Mouse (Mus musculus) gastrocnemius, postnatal 14 days (tissue): Measurements from ENCODE around the gene Map3k14. TPM values are rescaled to one million over a fixed set of nuclear protein-coding genes. Genes with fewer than 3 reads are reported as not detected.

Experiments used
- DNase-seq: peaks from one replicate; pipeline ENCODE4 v3.0.0; 2021; ENCODE audit warnings: mixed read lengths
- intact Hi-C: fragments of 180-260 bp; cut with DNase I; formaldehyde crosslinking; loops from one replicate; pipeline ENCODE4 v1.15.1; 2025; ENCODE audit warnings: low total_unique reads
- total RNA-seq, 2 experiments: library from RNA; stranded (reverse); gene quantifications; 2 replicates each; pipeline ENCODE4 v1.2.3; 2021

Gene Map3k14
- total RNA-seq, 2 experiments from 2014 or later: 2.2 to 2.3 TPM

DNA sequence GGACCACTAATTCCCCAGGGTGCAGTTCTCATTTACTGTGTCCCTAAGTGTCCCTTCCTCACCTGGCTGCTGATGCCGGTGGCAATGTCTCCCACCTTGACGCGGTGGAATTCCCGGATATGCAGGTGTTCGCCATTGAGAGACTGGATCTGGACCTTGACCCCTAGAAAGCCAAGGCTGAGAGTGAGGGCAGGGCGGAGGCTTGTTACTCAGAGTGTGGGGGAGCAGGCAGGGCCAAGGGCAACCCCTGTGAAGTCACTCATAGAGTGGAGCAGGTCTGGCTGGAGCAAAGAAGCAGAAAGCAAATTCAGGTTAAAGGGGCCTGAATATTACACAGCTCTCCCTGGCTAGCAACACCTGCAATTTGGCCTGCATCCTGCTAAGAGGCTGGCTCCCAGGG is 45.8 kb downstream of the Map3k14 start:
- intact Hi-C loops: no loop called here
- DNase-seq: no peak

DNA sequence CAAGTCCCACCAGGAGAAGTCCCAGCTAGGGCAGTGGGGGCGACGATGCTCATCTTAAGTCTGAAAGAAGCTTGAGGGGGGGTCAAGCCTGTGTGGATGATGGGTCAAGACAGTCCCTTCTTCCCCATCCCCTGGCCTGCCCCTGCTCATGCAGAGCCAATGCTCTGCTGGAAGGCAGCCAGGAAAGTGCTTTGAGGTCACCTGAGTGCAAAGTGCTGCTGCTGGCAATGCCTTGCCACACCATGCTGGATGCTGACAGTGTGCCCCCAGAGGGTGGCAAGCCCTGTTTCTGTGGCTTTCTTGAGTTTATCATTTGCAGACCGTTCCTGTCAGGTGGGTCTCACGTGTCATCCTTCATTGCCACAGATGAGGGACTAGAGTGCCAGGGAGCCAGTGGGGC is 47.3 kb downstream of the Map3k14 start:
- intact Hi-C loops: no loop called here
- no peak for DNase-seq

GRCm38 (mm10) chr11:103219259-103219658 is 48.0 kb downstream of the Map3k14 start:
- no peak for DNase-seq
- intact Hi-C loops: no loop called here

DNA sequence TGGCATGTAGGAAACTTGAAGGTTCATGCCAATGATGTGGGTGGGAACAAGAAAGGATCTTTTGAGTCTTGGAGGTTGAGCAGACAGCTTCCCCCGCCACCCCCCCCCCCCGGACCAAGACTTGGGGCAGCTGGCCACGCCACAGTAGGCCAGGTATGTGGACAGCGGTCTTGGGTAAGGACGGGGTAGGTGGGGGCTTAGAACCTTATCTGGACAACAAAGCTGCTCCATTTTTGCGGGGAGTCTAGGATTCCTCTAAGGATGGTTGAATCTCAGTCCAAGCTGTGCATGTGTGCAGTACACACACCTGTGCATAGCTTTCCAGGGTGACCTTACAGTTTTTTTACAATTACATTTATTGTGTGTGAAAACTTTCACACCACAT is 48.8 kb downstream of the Map3k14 start:
- DNase-seq: no peak
- intact Hi-C loops: no loop called here

DNA sequence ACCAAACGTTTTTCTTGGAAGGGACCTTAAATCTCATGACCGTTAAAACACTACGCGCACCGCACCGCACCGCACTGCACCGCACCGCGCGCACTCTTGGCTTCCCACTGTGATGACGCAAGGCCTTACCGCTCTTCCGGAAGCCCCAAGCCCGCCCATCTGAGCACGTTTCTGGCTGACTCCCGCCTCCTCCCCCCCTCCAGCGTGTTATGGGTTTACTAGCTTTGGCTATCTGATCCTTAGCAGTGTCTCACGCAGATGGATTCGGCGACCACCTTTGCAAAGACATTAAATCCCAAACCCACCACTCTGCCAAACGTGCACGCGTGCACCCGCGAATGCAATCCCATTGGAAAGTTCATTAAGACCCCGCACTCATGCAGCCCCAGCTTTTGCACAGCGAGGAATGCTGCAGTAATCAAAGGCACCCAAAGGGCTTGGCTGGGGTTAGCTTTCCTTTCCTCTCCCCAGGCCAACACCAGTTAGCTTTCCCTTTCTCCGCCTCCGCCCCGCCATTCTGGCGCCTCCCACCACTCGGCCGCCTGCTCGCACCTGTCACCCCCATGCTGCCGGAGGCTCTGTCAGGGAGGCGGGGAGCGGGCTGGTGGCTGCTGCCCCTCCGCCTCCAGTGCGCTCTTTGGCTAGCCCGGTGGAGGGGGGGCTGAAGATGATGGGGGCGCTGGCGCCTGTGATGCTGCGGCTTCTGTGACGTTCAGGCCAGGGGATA is 49.3 kb downstream of the Map3k14 start, which contains the start of gene Spata32:
TSS of gene Spata32 (minus strand) at position 643 of the 727 bp plus-strand sequence.
- intact Hi-C loops: no loop called here

DNA sequence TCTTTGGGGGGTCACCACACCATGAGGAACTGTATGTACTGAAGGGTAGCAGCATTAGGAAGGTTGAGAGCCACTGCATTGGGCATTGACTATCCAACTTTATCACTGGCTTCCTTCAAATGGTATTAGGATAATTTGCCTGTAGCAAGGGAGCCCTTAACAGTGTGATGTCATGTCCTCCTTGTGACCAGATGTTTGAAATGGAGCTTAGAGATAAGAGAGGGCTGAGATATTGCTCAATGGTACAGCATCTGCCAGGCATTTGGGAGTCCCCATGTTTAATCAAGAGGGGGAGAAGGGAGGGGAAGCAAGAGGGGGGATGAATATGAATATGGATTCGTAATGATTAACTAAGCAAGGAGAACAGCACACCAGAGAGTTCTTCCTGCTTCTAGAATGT is 51.9 kb downstream of the Map3k14 start:
- intact Hi-C loops: no loop called here
- no peak for DNase-seq

More for the DNA sequence above, 49.3 kb downstream of the Map3k14 start, which contains the start of gene Spata32:
- peak; percentile 67 for DNase-seq

- no peak for DNase-seq
- intact Hi-C loops: no loop called here
Observed at GRCm38 (mm10) chr11:103213712-103214111, 53.6 kb downstream of the Map3k14 start.

- no peak for DNase-seq
- intact Hi-C loops: no loop called here
Observed at GRCm38 (mm10) chr11:103210291-103210690, 57.0 kb downstream of the Map3k14 start.

GRCm38 (mm10) chr11:103208458-103208857 is 58.8 kb downstream of the Map3k14 start, which contains the start of gene 1700023F06Rik:
TSS of gene 1700023F06Rik (minus strand) at chr11:103208558.
- no peak for DNase-seq
- intact Hi-C loops: no loop called here

- no peak for DNase-seq
- intact Hi-C loops: no loop called here
Observed at GRCm38 (mm10) chr11:103206203-103206602, 61.1 kb downstream of the Map3k14 start.

GRCm38 (mm10) chr11:103202376-103202775 is 64.9 kb downstream of the Map3k14 start:
- intact Hi-C loops: no loop called here
- DNase-seq: no peak

DNA sequence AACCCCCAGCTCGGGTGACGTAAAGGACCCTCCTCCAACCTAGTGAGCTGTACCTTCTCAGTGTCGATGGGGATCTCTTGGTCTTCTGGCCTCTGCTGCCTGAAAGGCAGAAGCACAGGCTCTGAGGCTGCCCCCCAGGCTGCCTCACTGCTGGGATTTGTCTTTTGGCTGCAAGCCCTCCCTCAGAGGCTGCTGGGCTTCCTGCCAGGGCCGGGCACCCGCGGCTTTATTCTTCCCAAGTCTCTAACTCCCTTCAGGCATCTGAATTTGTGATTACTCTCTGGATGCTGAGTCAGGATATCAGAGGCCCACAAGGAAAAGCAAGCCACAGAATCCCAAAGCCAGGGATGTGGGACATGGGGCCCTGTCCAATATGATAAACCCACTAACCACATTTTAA is 65.6 kb downstream of the Map3k14 start:
- no peak for DNase-seq
- intact Hi-C loops: no loop called here

DNA sequence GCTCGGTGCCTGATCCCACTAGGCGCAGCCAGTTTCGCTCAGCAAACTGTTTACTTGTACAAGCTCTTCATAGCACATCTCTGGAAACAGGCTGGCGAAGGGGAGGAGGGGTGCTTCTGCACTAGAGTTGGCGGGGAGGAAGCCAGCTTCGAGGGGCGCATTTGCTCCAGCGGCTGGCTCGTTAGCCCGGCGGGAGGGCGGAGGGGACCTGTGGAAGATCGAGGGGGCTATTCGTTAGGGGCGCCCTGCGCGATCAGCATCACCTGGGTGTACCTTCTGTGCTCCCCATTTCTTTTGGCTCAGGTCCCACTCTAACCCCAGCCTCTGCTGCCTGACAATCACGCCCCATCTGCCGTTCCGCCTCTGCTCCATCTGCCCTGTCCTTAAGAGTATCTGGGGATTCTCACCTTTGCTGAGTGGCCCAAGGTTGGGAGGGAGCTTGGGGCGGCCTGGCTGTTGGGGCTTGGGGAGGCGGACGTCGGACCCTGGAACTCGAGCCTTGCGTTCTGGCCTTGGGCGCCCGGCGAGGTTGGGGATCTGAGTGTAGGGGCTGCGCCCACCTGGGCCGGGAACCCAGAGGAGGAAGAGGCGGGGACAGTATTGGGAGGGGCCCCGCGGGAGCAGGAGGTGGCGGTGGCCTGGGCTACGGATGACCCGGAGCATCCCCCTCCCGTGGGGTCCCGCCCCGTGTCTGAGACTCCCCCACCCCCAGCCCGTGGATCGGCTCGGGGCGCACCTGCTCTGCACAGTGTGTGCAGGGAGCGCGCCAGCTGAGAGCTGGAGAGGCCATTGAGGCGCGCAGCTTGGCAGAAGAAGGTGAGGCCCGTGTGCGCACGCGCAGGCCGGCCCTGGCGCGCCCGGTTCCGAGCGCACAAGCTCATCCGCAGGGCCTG is 68.1 kb downstream of the Map3k14 start:
- DNase-seq: peak; percentile 52
- intact Hi-C loops: no loop called here

DNA sequence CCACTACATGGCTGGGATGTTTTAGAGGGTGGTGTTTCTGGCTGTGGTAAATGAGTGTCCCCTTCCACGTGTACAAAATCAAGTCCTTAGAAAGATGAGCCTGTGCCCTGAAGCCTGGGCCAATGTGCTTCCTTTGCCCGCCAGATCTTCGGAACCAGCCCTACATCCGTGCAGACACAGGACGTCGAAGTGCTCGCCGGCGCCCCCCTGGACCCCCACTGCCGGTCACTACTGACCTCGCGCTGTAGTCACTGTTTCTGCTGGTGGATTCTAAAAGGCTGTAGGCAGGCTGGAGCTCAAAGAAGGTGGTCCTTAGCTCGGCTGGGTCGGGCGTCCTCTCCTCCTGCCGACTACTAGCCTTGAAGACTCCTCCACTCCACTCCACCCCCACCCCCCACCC is 68.9 kb downstream of the Map3k14 start:
- intact Hi-C loops: no loop called here
- no peak for DNase-seq

DNA sequence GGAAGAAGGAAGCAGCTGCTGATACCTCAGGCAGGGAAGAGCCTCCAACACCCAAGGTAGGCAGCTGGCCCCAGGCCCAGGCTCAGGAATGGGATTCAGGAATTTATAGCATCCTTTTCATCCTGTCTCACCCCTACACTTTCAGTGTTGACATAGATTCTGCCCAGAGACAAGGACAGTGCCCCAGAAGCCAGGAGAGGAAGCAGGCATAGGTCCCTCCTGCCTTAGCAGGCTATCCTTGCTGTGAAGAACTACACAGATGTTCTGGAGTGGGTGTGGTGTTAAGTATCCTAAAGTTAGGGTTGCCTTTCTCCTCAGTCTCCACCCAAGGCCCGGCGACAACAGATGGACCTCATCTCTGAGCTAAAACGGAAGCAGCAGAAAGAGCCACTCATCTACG is 69.9 kb downstream of the Map3k14 start:
- intact Hi-C loops: no loop called here
- DNase-seq: no peak

GRCm38 (mm10) chr11:103195656-103196055 is 71.6 kb downstream of the Map3k14 start:
- no peak for DNase-seq
- intact Hi-C loops: no loop called here

DNA sequence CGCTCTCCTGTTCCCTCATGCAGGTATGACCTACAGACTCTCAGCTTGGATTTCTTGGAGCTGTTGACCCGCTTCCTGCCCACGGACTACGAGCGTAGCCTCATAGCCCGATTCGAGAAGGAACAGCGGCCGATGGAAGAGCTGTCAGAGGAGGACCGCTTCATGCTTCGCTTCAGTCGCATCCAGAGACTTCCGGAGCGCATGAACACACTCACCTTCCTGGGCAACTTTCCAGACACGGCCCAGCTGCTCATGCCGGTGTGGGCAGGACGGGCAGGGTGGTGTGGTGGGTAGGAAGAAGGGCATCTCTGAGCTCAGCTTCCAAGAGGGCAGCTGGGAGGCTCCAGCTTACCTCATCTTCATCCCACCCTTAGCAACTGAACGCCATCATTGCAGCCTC is 72.0 kb downstream of the Map3k14 start:
- DNase-seq: no peak
- intact Hi-C loops: no loop called here

GRCm38 (mm10) chr11:103193825-103194168 is 73.5 kb downstream of the Map3k14 start:
- intact Hi-C loops: no loop called here
- no peak for DNase-seq

DNA sequence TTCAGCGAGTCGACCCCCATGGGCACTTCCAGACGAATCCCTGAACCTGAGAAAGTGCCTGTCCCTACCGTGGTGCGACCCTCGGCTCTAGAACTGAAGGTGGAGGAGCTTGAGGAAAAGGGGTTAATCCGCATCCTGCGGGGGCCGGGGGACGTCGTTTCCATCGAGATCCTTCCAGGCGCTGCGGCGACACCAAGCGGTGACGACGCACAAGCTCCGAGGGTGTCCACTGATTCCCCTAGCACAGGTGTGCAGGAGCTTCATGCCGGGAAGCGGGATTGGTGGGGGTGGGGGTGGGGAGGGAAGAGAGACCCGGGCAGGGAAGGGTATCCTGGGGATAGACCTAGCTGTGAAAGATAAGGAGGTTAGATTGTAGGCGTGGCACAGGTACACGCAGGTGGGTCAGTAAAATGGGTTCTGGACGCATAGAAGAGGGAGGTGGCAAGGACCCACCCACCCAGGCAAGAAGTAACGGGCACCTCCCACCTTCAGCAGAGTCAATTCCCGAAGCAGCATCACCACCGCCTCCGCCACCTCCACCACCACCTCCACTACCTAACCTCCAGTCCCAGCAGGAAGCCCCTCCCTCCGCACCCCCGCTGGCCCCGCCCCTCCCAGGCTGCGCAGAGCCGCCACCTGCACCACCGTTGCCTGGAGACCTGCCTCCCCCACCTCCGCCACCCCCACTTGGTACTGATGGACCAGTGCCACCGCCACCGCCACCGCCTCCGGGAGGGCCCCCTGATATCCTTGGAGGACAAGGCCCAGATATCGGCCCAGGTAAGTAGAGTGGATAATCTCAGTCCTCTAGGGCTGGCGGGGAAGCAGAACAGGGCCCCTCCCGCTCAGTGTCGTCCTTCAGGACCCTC is 74.1 kb downstream of the Map3k14 start:
- intact Hi-C loops: no loop called here

More for the DNA sequence above, 74.1 kb downstream of the Map3k14 start:
- no peak for DNase-seq
